In the genomic region with DNA sequence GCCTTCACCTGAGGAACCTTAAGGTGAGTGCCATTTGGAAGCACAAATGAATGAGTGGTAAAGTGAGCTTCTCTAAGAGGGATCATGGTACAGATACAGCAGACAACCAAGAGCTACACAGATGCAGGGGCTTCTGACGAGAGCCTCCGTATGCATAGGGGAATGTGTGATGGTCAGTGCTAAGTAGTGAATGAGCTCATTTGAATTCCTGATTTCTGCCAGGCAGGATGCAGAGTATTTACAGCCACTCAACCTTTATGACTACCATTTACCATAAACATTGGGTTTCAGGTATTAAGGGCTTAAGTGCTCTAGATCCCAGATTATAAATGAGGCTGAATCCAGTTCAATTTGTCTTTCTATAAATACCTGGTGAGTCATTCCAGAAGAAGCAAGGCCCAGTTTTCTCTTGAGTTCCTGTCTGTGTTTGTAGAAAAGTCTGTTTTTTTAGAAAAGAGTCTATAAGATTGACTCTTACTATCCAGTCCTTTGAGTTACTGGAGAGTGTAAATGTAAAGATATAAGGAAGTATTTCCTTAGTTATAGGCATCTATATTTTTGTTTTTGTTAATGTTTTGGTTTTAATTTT, we compare ENCODE assay signal across 15 mouse cellular contexts.
"Had no signal": no experiment of that assay in that cellular context is flagged by ENCODE, and none has a peak within 500 bp of the region (broad histone marks: within the 10 kb centered on the region; RNA-seq: fewer than 3 reads in every experiment).

No protein-coding gene starts in this region.

- DNase-seq: kidney, adult 18-20 months; kidney, postnatal 10 days; kidney, postnatal 4 days; liver, embryonic 13.5 days; liver, postnatal 0 days; lung, postnatal 14 days; right cerebral cortex, adult 18-20 months; thymus, adult 18-20 months; thymus, postnatal 14 days had no signal

- H3K4me2 ChIP-seq: limb, embryonic 15.5 days; liver, embryonic 13.5 days; lung, embryonic 15.5 days; midbrain, embryonic 12.5 days; neural tube, embryonic 13.5 days had no signal

- H3K27ac ChIP-seq: layer of hippocampus, adult 2 months; limb, embryonic 15.5 days; liver, embryonic 13.5 days; lung, embryonic 15.5 days; midbrain, embryonic 12.5 days; neural tube, embryonic 13.5 days had no signal

- H3K27me3 ChIP-seq: limb, embryonic 15.5 days; liver, embryonic 13.5 days; lung, embryonic 15.5 days; midbrain, embryonic 12.5 days; neural tube, embryonic 13.5 days had no signal

- H3K4me3 ChIP-seq: layer of hippocampus, adult 2 months; limb, embryonic 15.5 days; liver, embryonic 13.5 days; lung, embryonic 15.5 days; midbrain, embryonic 12.5 days; neural tube, embryonic 13.5 days had no signal

- ATAC-seq: liver, postnatal 0 days; midbrain, embryonic 16.5 days had no signal

- H3K4me1 ChIP-seq: limb, embryonic 15.5 days; lung, embryonic 15.5 days; midbrain, embryonic 12.5 days; neural tube, embryonic 13.5 days had no signal

- H3K9me3 ChIP-seq: limb, embryonic 15.5 days; liver, embryonic 13.5 days; lung, embryonic 15.5 days; midbrain, embryonic 12.5 days; neural tube, embryonic 13.5 days had no signal

- H3K9ac ChIP-seq: limb, embryonic 15.5 days; liver, embryonic 13.5 days; liver, postnatal 0 days; lung, embryonic 15.5 days; midbrain, embryonic 12.5 days; neural tube, embryonic 13.5 days had no signal
